Mouse (Mus musculus) fat pad, adult 2 months (tissue): Measurements from ENCODE around the gene Trpm2.

ENCODE experiments used
- DNase-seq: peaks from one replicate; pipeline ENCODE4 v3.0.0-alpha.2; 2011; ENCODE audit warnings: low read depth, low spot score; ENCODE audit errors: extremely low read depth

Trpm2 gene

DNA sequence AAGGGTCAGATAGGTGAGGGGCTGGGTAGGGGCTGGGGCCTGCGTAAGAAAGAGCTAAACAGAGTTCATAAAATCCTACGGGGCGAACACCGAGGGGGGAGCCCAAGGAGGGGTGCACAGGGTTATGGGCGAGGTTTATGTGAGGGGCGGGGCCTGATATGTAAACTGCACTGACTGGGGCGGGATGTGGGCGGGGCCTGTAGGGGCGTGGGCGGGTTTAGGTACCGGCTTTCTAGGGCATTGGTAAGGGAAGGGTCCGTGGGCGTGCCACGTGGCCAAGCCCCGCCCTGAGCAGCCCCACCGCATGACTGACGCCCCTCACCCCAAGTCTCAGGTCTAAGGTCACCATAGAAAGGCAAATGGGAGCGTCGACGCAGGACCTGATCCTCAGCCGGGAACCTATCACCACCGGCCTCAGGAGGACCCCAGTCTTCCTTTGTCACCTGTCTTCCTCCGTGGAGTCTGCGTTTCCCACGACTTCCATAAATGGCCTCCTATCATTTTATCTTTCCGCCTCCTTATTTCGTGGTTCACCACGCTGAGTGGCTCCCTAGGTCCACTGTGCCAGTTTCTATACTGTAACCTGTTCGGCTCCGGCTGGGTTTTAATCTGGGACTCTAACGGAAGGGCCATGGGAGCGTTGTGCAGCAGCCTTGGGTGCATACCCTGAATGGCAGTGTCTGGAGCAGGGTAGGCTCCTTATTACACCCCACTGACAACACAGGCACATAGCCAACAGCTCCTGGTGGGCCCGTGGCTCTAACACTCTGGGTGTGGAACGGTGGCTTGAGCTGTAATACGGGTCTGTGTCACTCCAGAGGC, 67.3 kb downstream of the Trpm2 start:
- peak; percentile 10 for DNase-seq

DNA sequence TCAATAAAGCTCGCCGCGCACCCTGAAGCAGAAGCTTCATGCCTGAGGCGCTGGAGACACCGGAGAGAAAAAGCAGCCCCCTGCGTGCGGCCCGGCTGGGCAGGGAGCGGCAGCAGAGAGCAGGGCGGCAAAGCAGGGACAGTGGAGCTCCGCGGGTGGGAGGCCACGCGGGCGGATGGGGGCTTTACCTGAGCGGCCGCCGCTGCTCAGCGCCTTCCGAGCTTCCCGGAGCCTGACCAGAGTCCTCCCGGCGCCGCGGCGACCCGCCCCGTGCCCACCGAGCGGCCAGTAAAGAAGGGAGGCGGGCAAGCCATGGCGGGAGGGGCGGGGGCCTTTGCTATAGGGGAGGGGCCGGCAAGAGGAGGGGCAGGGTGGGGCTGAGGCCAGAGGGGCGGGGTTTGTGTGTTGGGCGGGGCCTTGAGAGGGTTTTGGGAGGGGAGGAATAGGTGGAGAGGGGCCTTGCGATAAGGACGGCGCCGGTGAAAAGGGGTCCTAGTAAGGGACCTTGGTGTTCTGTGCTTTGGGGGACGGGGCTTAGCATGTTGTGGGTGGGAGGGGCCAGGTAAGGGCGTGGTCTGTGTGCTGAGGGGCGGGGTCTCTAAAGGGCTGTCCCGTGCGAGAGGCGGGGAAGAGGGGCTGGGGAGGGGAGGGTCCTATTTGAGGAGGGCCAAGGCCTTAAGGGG, 68.0 kb downstream of the Trpm2 start, which contains the start of gene Lrrc3:
Lrrc3 (minus strand) TSS at position 326 of the 683 bp plus-strand sequence.
- DNase-seq: no peak

DNA sequence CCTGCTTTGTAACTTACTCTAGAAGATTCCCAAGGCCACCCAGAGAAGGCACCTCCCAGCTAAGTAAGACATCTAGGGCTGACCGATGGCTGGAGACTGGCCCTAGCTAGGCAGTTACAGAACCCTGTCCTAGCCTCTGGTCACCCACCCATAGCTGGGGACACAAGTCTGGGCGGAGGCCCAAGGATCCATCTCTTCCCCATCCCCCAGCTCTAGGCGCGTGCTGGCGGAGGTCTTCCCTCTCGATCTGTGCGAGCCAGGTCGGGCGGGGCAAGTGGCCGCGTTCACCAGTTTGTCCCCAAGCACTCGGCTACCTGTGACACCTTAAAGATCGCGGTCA, 68.5 kb downstream of the Trpm2 start:
- DNase-seq: no peak

DNA sequence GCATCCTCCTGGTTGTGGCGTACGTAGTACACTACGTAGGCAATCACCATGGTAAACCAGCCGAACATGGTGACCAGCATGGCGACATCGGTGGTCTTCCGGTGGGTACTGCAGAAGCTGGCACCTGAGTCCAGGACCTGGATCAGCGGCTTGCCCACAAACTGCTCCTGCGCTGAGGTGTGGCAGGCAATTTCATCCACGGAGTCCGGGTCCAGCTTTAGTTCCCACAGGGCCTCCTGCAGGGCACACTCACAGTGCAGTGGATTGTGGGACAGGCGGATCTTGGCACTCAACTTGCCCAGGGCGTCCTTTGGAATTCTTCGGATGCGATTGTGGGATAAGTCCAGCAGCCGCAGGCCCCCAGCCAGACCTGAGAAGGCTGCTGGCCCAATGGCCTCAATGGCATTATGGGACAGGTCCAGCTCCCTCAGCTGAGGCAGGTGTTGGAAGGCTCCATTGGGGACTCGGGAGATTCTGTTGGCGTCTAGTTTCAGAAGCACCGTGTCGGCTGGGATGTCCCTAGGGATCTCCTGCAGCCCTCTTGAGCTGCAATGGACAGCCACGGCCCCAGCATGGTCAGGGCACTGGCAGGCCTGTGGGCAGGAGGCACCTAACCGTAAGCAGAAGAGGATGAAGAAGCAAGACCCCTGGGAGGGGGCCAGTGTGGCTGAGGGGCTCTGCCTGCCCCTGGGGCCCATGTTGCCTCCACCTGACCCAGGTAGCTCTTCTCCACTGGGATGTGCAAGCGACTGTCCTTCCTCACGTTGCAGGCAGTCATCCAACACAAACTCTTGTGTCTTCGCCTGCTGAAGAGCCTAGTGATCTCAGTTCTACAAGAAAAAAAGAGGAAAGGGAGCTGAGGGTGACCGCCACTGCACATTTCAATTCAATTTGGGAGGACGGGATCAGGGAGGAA, 69.2 kb downstream of the Trpm2 start:
- no peak for DNase-seq

DNA sequence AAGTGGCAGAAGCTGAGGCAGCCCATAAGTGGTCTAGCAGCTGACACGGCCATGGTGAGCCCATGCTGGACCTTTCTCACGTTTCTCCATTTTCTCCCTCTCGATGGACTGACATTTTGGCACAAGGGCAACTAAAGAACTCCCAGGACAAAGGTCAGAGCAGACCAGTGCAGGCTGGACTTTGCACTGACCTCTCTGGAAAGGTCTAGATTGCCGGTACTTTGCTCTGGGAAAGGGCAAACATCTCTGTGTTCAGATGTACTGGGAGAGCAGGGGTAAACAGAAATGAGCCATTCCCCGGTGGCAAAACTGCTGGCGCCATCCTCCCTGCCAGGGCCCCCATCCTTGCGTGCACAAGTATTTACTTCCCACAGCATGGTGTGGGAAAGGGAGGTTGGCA, 70.2 kb downstream of the Trpm2 start:
- DNase-seq: no peak

GRCm38 (mm10) chr10:77895562-77895961, 74.8 kb downstream of the Trpm2 start:
- no peak for DNase-seq

GRCm38 (mm10) chr10:77890987-77891565, 79.3 kb downstream of the Trpm2 start:
- no peak for DNase-seq

DNA sequence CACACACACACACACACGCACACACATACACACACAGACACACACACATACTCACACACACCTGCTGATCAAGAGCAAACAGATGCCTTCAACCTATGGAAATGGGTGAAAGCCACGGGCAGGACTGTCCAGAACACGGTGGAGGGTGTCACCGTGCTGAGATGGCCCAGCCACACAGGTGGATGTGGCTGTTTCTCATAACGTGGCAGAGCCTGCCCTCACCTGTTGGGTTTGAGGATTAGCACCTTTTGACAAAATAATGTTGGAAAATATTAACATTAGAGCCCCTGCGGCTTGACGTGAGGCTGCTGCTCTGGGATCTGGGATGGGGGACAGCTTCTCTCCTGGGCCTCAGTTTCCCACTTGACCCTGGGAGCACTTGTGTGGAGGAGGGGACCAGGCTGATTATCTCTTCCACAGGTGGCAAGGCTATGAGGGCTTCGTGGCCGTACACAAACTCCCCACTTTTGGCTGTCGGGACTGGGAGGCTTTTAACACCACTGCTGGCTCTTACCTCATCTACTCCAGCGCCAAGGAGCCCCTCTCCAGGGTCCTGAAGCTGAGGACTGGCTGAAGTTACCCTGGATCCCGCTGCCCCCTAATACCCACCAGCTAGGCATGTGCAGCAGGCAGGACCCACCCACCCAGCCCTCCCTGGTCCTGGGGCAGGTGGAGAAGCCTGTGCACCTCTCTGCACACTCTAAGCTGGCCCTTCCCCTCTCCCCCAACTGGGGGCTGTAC, 84.2 kb downstream of the Trpm2 start:
- DNase-seq: no peak

- DNase-seq: no peak
Measured at GRCm38 (mm10) chr10:77882553-77882952, 87.8 kb downstream of the Trpm2 start.

DNA sequence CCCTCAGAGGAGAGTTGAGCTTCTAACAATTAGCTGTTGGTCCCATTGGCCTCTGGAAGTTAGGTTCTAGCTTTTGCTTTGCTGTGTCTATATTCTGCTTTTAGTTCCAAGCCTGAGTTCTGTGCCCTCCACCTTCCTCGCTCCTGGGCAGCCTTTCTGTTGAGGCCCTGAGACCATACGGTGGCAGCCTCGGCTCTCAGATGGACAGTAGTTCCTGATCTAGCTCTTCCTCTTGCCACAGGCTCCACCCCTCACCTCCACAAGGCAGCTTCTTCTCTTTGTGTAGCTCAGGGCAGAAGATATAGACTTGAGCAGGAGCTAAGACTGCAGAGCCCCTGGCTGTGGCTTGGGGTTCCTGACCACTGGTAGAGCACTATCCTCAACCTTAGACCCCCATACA, 90.1 kb downstream of the Trpm2 start:
- DNase-seq: no peak

DNA sequence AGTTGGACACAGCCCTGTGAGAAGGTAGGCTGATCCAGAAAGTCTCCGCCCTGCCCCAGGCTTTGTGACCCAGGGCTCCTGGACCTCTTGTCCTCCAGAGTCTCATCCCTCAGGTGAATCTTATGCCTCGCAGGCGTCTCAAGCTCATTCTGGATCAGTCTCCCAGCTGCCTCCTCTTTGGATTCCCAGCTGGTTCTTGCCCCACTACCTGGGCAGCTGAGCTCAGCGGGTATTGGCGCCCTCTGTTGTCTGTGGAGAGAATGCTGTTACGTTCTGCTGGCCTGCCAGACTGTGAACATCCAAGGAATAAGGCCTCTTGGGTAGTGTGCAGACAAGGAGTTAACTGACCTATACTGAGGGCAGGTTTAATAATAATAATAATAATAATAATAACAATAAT, 91.4 kb downstream of the Trpm2 start:
- DNase-seq: no peak

- DNase-seq: no peak
Measured at GRCm38 (mm10) chr10:77869651-77870050, 100.7 kb downstream of the Trpm2 start.

DNA sequence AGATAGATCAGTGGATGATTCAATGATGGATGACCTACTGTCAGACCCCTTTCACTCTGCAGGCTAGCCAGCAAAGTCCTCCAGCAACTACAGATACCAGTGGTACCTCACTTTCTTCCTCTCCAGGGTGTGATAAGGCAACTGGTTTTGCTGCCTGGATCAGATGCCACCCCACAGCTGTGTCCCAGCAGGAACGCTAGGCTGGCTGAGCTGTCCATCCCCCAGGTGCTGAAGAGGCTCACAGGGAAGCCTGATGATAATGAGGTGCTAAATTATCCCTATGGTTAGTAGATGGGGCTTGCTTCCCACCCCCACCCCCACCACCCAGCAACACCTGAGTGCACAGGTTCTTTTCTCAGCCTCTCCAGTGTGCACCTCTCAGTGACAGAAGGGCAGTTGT, 102.8 kb downstream of the Trpm2 start:
- no peak for DNase-seq

- DNase-seq: no peak
Measured at GRCm38 (mm10) chr10:77864762-77865143, 105.6 kb downstream of the Trpm2 start.

DNA sequence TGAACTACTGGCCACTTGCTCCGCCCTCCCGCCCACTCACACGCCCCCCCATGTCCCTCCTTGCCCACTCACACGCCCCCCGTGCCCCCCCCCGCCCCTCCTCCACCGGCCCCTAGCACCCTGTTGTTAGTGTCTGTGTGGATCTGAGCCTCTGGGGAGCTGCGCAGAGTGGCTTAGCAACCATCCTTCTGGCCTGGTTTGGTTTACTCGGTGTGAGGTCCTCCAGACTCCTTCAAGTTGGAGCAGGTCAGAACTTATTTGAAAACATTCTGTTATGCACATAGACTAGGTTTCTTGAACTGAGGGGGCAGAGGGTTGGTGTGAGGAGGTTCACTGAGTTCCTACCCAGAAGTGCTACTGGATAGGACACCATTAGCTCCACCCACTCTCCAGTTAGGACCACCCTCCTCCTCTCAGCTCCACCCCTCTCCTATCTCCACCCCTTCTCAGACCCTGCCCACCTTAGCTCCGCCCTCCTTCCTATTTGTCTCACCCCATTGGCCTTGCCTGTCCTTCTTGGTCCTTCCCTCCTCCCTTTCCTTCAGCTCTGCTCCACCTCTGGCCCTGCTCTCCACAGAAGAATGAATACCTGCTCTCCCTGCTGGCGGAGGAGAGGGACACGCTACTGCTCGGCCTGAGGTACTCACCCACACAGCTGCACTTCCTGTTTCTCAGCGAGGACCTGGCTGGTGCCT, 106.1 kb downstream of the Trpm2 start:
- DNase-seq: peak; percentile 63

- DNase-seq: no peak
Measured at GRCm38 (mm10) chr10:77861675-77862074, 108.7 kb downstream of the Trpm2 start, which contains the start of gene Gm3285. Gm3285 (plus strand) TSS chr10:77861975.
